Mouse (Mus musculus): ENCODE results near the gene Nme9. TPM values are rescaled to one million over a fixed set of nuclear protein-coding genes. Genes with fewer than 3 reads are reported as not detected.

Nme9 gene
- polyA plus RNA-seq, 1 experiment from 2014 or later = 3.3 TPM

DNA sequence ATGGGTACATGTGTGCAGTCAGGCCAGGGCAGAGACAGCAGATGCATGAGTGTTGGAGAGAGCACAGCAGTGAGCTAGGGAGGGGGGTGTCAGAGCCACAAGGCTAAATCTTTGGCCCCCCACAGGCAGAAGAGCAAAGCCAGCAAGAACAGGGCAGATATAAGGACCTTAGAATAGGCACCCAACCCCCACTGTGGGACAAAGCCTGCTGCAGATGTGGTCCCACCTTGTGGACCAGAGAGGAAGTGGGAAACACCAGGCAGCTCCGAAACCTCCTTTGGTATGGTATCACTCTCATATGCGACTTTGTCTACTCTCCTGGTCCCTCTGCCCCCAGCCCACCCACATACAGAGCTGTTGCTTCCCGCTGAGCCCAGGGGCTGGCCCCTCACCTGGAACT is 29.4 kb upstream of the Nme9 start:
- no peak for ATAC-seq (ENCODE audit: low read depth)
- peaks cover 40% of the 10 kb centered on the region for H3K4me1 ChIP-seq (ENCODE audit: control insufficient read depth, insufficient read depth, low read length)

DNA sequence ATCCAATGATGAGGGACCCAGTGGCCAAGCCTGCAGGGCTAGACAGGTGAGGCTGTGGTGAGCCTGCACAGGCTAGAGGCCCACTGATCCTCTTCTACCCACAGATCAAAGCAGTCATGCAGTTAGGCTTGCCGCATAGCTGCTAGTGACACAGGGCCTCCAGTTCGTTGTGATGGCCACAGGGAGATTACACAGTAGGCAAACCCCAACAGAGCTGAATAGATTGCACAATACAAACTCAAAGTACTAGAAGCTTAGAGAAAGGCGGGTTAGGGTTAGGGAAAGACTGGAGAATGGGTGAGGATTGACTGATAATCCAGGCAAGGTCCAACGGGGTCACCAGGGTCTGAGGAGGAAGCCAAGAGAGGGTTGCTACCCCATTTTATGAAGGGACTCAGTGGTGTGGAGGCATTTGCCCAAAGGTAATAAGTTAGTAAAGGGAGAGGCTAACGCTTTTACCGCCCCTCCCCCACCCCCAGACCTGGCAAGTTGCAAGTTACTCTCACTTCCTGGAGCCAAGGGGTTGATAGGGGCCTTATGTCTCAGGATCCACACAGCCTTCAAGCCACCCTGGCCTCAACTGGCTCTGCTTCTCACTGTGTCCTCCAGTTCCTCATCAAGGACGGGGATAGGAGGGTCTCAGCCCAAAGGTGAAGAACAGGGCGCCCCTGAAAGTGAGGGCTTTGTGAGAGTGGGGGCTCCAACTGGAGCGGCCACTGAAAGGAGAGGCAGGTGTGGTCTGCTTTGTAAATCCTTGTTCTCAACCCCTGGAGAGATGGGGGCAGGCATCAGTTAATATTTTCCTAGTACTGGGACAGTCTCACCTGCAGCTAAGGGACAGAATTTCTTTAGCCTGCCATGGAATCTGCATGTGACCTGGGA is 27.3 kb upstream of the Nme9 start:
- Histone ChIP-seq H3K27me3 (replicated peaks; ENCODE audit: control insufficient read depth, insufficient read depth, low read length) (no peaks in the 10 kb centered on the region), H3K4me3 (ENCODE audit: low read depth, low read length) (no peak overlapping the region), H3K9ac (ENCODE audit: low read depth, low read length) (no peak overlapping the region), H3K9me3 (ENCODE audit: control insufficient read depth, low read length) (no peaks in the 10 kb centered on the region), H3K27ac (replicated peaks; ENCODE audit: low read depth, low read length) (no peak overlapping the region), H3K4me2 (ENCODE audit: low read depth, low read length) (no peak overlapping the region), H3K4me1 (ENCODE audit: control insufficient read depth, insufficient read depth, low read length) (peaks cover 28% of the 10 kb centered on the region), H3K36me3 (ENCODE audit: control insufficient read depth, insufficient read depth, low read length) (0 out of 2 replicates have a peak, but pooled peaks cover 3% of the 10 kb centered on the region)
- WGBS = 67% methylated on average over 9 of the region's 9 CpGs
- ATAC-seq (ENCODE audit: low read depth) = no peak
- no peak for DNase-seq (ENCODE audit: low spot score)

More for the DNA sequence above, 29.4 kb upstream of the Nme9 start:
- Histone ChIP-seq H3K4me3 (ENCODE audit: low read depth, low read length) (no peak overlapping the region), H3K9me3 (ENCODE audit: control insufficient read depth, low read length) (no peaks in the 10 kb centered on the region), H3K9ac (ENCODE audit: low read depth, low read length) (no peak overlapping the region), H3K36me3 (ENCODE audit: control insufficient read depth, insufficient read depth, low read length) (0 out of 2 replicates have a peak, but pooled peaks cover 3% of the 10 kb centered on the region), H3K27ac (replicated peaks; ENCODE audit: low read depth, low read length) (no peak overlapping the region), H3K27me3 (replicated peaks; ENCODE audit: control insufficient read depth, insufficient read depth, low read length) (no peaks in the 10 kb centered on the region), H3K4me2 (ENCODE audit: low read depth, low read length) (no peak overlapping the region)
- 80% methylated on average over 3 of the region's 3 CpGs for WGBS
- no peak for DNase-seq (ENCODE audit: low spot score)

GRCm38 (mm10) chr9:99424574-99424863 is 26.8 kb upstream of the Nme9 start:
- H3K4me2 ChIP-seq (ENCODE audit: low read depth, low read length) = no peak overlapping the region
- 38% methylated on average over 4 of the region's 4 CpGs for WGBS
- no peak overlapping the region for H3K9ac ChIP-seq (ENCODE audit: low read depth, low read length)
- ATAC-seq (ENCODE audit: low read depth) (no peak), DNase-seq (ENCODE audit: low spot score) (no peak)
- no peak overlapping the region for H3K4me3 ChIP-seq (ENCODE audit: low read depth, low read length)
- no peak overlapping the region for H3K27ac ChIP-seq (replicated peaks; ENCODE audit: low read depth, low read length)
- no peaks in the 10 kb centered on the region for H3K27me3 ChIP-seq (replicated peaks; ENCODE audit: control insufficient read depth, insufficient read depth, low read length)
- H3K36me3 ChIP-seq (ENCODE audit: control insufficient read depth, insufficient read depth, low read length) = 0 out of 2 replicates have a peak, but pooled peaks cover 3% of the 10 kb centered on the region
- no peaks in the 10 kb centered on the region for H3K9me3 ChIP-seq (ENCODE audit: control insufficient read depth, low read length)
- H3K4me1 ChIP-seq (ENCODE audit: control insufficient read depth, insufficient read depth, low read length) = peaks cover 27% of the 10 kb centered on the region

DNA sequence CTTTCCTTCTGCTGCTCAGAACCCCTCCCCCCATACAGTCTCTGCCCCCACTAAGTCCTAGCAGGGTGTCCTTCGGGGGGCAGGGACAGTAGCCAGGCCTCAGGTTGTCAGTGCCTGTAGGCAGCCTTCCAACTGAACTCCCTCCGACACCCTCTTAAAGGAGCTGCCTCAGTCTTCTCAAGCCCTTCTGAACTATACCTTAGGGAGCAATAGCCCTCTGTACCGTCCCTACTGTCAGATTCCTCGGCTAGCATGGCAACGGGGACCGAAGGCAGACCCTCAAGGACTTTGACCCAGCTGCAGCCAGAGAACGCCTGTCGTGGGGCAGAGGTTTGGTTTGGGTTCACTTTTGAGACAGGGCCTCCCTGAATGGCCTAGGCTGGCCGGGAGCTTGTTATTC is 26.0 kb upstream of the Nme9 start:
- Histone ChIP-seq H3K4me1 (ENCODE audit: control insufficient read depth, insufficient read depth, low read length) (peaks cover 27% of the 10 kb centered on the region), H3K9ac (ENCODE audit: low read depth, low read length) (no peak overlapping the region), H3K9me3 (ENCODE audit: control insufficient read depth, low read length) (no peaks in the 10 kb centered on the region), H3K27me3 (replicated peaks; ENCODE audit: control insufficient read depth, insufficient read depth, low read length) (no peaks in the 10 kb centered on the region), H3K4me2 (ENCODE audit: low read depth, low read length) (no peak overlapping the region), H3K27ac (replicated peaks; ENCODE audit: low read depth, low read length) (no peak overlapping the region), H3K36me3 (ENCODE audit: control insufficient read depth, insufficient read depth, low read length) (0 out of 2 replicates have a peak, but pooled peaks cover 3% of the 10 kb centered on the region), H3K4me3 (ENCODE audit: low read depth, low read length) (no peak overlapping the region)
- no peak for ATAC-seq (ENCODE audit: low read depth)
- no peak for DNase-seq (ENCODE audit: low spot score)
- 62% methylated on average over 9 of the region's 9 CpGs for WGBS

GRCm38 (mm10) chr9:99428601-99429331 is 22.5 kb upstream of the Nme9 start:
- no peak overlapping the region for H3K4me2 ChIP-seq (ENCODE audit: low read depth, low read length)
- ATAC-seq (ENCODE audit: low read depth) = no peak
- WGBS = 57% methylated on average over 11 of the region's 11 CpGs
- H3K9me3 ChIP-seq (ENCODE audit: control insufficient read depth, low read length) = no peaks in the 10 kb centered on the region
- no peaks in the 10 kb centered on the region for H3K27me3 ChIP-seq (replicated peaks; ENCODE audit: control insufficient read depth, insufficient read depth, low read length)
- H3K27ac ChIP-seq (replicated peaks; ENCODE audit: low read depth, low read length) = no peak overlapping the region
- H3K36me3 ChIP-seq (ENCODE audit: control insufficient read depth, insufficient read depth, low read length) = no peaks in the 10 kb centered on the region
- H3K4me1 ChIP-seq (ENCODE audit: control insufficient read depth, insufficient read depth, low read length) = peaks cover 30% of the 10 kb centered on the region
- no peak overlapping the region for H3K4me3 ChIP-seq (ENCODE audit: low read depth, low read length)
- DNase-seq (ENCODE audit: low spot score) = no peak
- no peak overlapping the region for H3K9ac ChIP-seq (ENCODE audit: low read depth, low read length)

- no peak for ATAC-seq (ENCODE audit: low read depth)
These were observed 21.4 kb upstream of the Nme9 start for GRCm38 (mm10) chr9:99429845-99430244.

DNA sequence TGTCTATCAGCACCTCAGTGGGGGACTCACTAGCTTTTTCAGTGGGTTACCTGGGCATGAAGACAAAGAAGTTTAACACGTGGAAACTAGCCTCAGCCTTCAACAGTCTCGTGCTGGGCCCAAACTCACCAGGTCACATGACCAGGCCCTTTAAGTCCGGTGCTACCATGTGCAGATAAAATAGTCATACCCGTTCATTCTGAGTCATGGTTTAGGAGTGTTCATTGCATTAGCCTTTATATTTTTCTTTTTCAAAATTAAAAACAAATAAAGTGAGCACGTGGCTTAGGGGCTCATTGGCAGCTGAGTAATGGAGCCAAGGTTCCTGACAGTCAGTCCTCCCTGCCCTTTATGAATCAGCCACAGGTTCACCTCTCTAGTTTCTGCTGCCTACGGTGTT is 20.5 kb upstream of the Nme9 start:
- Histone ChIP-seq H3K9me3 (ENCODE audit: control insufficient read depth, low read length) (no peaks in the 10 kb centered on the region), H3K9ac (ENCODE audit: low read depth, low read length) (no peak overlapping the region), H3K27me3 (replicated peaks; ENCODE audit: control insufficient read depth, insufficient read depth, low read length) (no peaks in the 10 kb centered on the region), H3K4me2 (ENCODE audit: low read depth, low read length) (no peak overlapping the region), H3K36me3 (ENCODE audit: control insufficient read depth, insufficient read depth, low read length) (no peaks in the 10 kb centered on the region), H3K4me3 (ENCODE audit: low read depth, low read length) (no peak overlapping the region), H3K4me1 (ENCODE audit: control insufficient read depth, insufficient read depth, low read length) (peaks cover 27% of the 10 kb centered on the region), H3K27ac (replicated peaks; ENCODE audit: low read depth, low read length) (no peak overlapping the region)
- no peak for ATAC-seq (ENCODE audit: low read depth)
- 71% methylated on average over 6 of the region's 6 CpGs for WGBS
- no peak for DNase-seq (ENCODE audit: low spot score)

More at GRCm38 (mm10) chr9:99429845-99430244, 21.4 kb upstream of the Nme9 start:
- Histone ChIP-seq H3K27me3 (replicated peaks; ENCODE audit: control insufficient read depth, insufficient read depth, low read length) (no peaks in the 10 kb centered on the region), H3K4me1 (ENCODE audit: control insufficient read depth, insufficient read depth, low read length) (peaks cover 30% of the 10 kb centered on the region), H3K36me3 (ENCODE audit: control insufficient read depth, insufficient read depth, low read length) (no peaks in the 10 kb centered on the region), H3K4me2 (ENCODE audit: low read depth, low read length) (no peak overlapping the region), H3K27ac (replicated peaks; ENCODE audit: low read depth, low read length) (no peak overlapping the region), H3K9ac (ENCODE audit: low read depth, low read length) (no peak overlapping the region), H3K4me3 (ENCODE audit: low read depth, low read length) (no peak overlapping the region), H3K9me3 (ENCODE audit: control insufficient read depth, low read length) (no peaks in the 10 kb centered on the region)
- WGBS = 81% methylated on average over 3 of the region's 3 CpGs
- no peak for DNase-seq (ENCODE audit: low spot score)

DNA sequence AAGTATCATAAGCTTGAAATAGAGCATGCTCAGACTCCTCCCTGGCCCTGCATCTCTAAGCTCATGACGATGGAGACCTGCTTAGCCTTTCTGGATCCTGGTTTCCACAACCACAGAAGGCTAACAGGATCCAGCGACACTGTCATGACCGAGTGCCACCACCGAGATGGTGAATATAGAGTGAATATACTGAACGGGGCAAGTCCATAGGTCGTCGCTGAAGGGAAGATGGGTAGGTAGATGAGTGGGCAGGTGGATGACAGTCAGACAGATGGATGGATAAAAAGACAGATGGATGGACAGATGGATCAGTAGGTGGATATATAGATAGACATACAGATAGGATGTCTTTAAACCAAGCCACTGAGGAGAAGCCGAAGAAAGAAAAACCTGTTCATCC is 19.9 kb upstream of the Nme9 start:
- DNase-seq (ENCODE audit: low spot score) (no peak), ATAC-seq (ENCODE audit: low read depth) (no peak)
- no peak overlapping the region for H3K4me3 ChIP-seq (ENCODE audit: low read depth, low read length)
- no peaks in the 10 kb centered on the region for H3K36me3 ChIP-seq (ENCODE audit: control insufficient read depth, insufficient read depth, low read length)
- no peaks in the 10 kb centered on the region for H3K27me3 ChIP-seq (replicated peaks; ENCODE audit: control insufficient read depth, insufficient read depth, low read length)
- no peak overlapping the region for H3K9ac ChIP-seq (ENCODE audit: low read depth, low read length)
- H3K4me1 ChIP-seq (ENCODE audit: control insufficient read depth, insufficient read depth, low read length) = peaks cover 27% of the 10 kb centered on the region
- WGBS = 89% methylated on average over 8 of the region's 8 CpGs
- H3K27ac ChIP-seq (replicated peaks; ENCODE audit: low read depth, low read length) = no peak overlapping the region
- H3K9me3 ChIP-seq (ENCODE audit: control insufficient read depth, low read length) = no peaks in the 10 kb centered on the region
- no peak overlapping the region for H3K4me2 ChIP-seq (ENCODE audit: low read depth, low read length)

Data from embryonic facial prominence, embryonic 14.5 days (tissue).